Mouse (Mus musculus) CD4-positive, CD25-positive, alpha-beta regulatory T cell, adult 2 months (primary cell): Measurements from ENCODE around the gene Syt2.

ENCODE experiments used
- DNase-seq: peaks from one replicate; pipeline ENCODE4 v3.0.0-alpha.2; 2012; ENCODE audit warnings: low read depth, low spot score

Gene Syt2

GRCm38 (mm10) chr1:134650816-134651215 is 4.3 kb downstream of the Syt2 start:
- DNase-seq, result no peak

GRCm38 (mm10) chr1:134651268-134651850 is 4.9 kb downstream of the Syt2 start:
- peak; percentile 10 for DNase-seq

GRCm38 (mm10) chr1:134651851-134652398 is 5.4 kb downstream of the Syt2 start:
- DNase-seq, result no peak

- no peak for DNase-seq
Measured at GRCm38 (mm10) chr1:134653603-134654257, 7.3 kb downstream of the Syt2 start.

- DNase-seq, result no peak
Measured at GRCm38 (mm10) chr1:134658841-134659240, 12.4 kb downstream of the Syt2 start.

- no peak for DNase-seq
Measured at GRCm38 (mm10) chr1:134660163-134660562, 13.7 kb downstream of the Syt2 start.

GRCm38 (mm10) chr1:134671234-134672070 is 25.0 kb downstream of the Syt2 start:
- DNase-seq, result no peak

GRCm38 (mm10) chr1:134674312-134674711 is 27.8 kb downstream of the Syt2 start:
- peak; percentile 48 for DNase-seq

GRCm38 (mm10) chr1:134679445-134679844 is 33.0 kb downstream of the Syt2 start:
- peak; percentile 11 for DNase-seq

GRCm38 (mm10) chr1:134680617-134681016 is 34.1 kb downstream of the Syt2 start:
- DNase-seq, result no peak

- no peak for DNase-seq
Measured at GRCm38 (mm10) chr1:134682460-134682859, 36.0 kb downstream of the Syt2 start.

GRCm38 (mm10) chr1:134686834-134687421 is 40.5 kb downstream of the Syt2 start:
- DNase-seq, result no peak

- DNase-seq, result no peak
Measured at GRCm38 (mm10) chr1:134696302-134696701, 49.8 kb downstream of the Syt2 start.

- DNase-seq, result no peak
Measured at GRCm38 (mm10) chr1:134697073-134697472, 50.6 kb downstream of the Syt2 start.

GRCm38 (mm10) chr1:134697522-134698250 is 51.2 kb downstream of the Syt2 start:
- no peak for DNase-seq

GRCm38 (mm10) chr1:134698486-134698885 is 52.0 kb downstream of the Syt2 start:
- DNase-seq, result no peak

GRCm38 (mm10) chr1:134699390-134699789 is 52.9 kb downstream of the Syt2 start:
- DNase-seq, result no peak

- no peak for DNase-seq
Measured at GRCm38 (mm10) chr1:134700151-134700550, 53.7 kb downstream of the Syt2 start.

- DNase-seq, result no peak
Measured at GRCm38 (mm10) chr1:134700634-134701033, 54.2 kb downstream of the Syt2 start.

- DNase-seq, result no peak
Measured at GRCm38 (mm10) chr1:134701191-134701590, 54.7 kb downstream of the Syt2 start.

- DNase-seq, result no peak
Measured at GRCm38 (mm10) chr1:134703232-134703631, 56.8 kb downstream of the Syt2 start.
